Mouse (Mus musculus): ENCODE data around the gene Srebf2.

DNA sequence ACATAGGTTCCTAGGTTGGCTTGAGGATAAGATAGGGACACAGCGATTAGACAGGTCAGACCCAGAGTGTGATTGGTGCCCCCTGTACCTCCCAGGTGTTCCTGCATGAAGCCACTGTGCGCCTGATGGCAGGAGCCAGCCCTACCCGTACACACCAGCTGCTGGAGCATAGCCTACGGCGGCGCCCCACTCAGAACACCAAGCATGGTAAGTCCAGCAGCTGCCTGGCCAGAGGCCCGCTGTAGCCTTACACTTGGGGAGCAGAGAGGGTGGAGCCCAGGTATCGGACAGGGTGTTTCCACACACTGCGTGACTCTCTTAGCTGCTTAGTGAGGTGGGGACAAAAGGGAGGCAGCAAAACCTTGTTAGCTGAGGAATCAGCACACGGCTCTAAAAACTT lies 56.1 kb downstream of the Srebf2 start:
- no peak for TF ChIP-seq CTCF (IDR thresholded peaks at IDR 0.05; ENCODE audit: borderline replicate concordance, insufficient read depth, low read depth, low read length)
- TF ChIP-seq POLR2A (IDR thresholded peaks at IDR 0.05; ENCODE audit: borderline replicate concordance, insufficient read depth, low read length) = no peak
